Mouse (Mus musculus) frontal cortex, postnatal 14 days (tissue): Measurements from ENCODE around the gene Gm29797.

ENCODE experiments used
- DNase-seq, 2 experiments: peaks; one replicate each; pipeline ENCODE4 v3.0.0; 2022; ENCODE audit warnings: low spot score in 2 of 2

Gene Gm29797

DNA sequence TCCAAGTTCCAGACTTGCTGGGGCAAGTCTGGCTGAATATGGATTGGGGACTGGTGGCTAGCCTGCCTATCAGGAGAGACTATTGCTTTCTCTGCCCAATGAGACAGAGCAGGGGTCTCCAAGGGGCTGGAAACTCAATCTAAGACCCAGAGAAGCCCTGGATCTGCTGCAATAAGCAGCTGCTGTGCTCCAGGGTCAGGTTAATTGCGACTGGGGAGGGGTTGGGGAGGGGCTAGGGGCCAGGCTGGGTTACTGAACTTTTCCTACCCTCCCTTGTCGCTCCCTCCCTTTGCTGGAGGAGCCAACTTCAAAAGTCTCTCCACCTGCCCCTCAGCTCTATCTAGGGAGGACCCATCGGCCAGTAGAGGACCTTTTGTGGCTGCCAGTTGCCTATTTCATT, at the start of gene Gm29797:
Gm29797 (plus strand) TSS at position 301 of the 400 bp plus-strand sequence.
- DNase-seq, result no peak

- DNase-seq, result no peak
Measured at GRCm38 (mm10) chr2:181618761-181619495, 37.9 kb upstream of the Gm29797 start.

DNA sequence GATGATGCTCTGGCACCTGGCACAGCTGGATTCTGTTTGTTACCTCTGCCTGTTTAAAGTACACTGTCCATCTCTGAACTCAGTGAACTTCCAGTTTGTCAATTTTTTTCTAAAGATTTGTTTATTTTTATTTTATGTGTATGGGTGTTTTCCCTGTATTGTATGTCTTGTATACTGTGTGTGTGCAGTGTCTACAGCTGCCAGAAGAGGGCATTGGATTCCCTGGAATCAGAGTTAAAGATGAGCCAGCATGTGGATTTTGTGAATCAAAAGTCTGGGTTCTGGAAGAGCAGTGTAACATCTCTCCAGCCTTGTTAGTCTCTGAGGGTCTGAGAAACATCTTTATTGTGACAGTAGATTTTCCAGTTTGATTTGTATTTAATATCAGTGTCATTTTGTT, 33.4 kb upstream of the Gm29797 start:
- DNase-seq, result no peak

- DNase-seq, result no peak
Measured at GRCm38 (mm10) chr2:181628471-181628870, 28.4 kb upstream of the Gm29797 start.

GRCm38 (mm10) chr2:181632624-181633023, 24.2 kb upstream of the Gm29797 start:
- no peak for DNase-seq

DNA sequence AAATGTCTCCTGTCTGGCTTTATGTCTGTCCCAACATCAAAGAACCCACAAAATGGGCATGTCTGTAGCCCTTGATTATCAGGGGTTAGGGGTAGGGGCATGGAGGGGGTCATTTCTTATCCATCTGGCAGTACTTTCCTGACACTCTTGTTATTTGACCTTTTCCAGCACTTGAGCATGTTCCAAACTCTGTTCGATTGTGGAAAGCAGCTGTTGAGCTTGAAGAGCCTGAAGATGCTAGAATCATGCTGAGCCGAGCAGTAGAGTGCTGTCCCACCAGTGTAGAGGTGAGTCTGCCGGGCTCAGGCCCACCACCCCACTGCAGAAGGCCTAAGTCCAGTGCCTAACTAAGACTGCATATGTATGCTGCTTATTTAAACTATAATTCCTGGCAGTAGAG, 21.0 kb upstream of the Gm29797 start:
- DNase-seq, result no peak

DNA sequence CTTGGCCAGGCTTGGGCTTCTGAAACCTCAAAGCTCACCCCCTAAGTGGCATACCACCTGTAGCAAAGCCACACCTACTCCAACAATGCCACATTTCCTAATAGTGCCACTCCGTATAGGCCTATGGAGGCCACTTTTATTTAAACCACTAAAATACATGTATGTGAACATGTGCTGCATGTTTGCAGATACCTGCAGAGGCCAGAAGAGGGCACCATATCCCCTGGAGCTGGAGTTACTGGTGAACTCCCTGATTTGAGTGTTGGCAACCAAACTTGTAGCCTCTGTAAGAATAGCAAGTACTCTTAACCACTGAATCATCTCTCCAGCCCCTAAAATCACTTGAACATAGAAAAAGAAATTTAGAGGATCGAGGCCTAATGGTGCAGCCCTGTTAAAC, 12.5 kb upstream of the Gm29797 start:
- DNase-seq, result no peak

GRCm38 (mm10) chr2:181645666-181646065, 11.2 kb upstream of the Gm29797 start:
- DNase-seq, result no peak

DNA sequence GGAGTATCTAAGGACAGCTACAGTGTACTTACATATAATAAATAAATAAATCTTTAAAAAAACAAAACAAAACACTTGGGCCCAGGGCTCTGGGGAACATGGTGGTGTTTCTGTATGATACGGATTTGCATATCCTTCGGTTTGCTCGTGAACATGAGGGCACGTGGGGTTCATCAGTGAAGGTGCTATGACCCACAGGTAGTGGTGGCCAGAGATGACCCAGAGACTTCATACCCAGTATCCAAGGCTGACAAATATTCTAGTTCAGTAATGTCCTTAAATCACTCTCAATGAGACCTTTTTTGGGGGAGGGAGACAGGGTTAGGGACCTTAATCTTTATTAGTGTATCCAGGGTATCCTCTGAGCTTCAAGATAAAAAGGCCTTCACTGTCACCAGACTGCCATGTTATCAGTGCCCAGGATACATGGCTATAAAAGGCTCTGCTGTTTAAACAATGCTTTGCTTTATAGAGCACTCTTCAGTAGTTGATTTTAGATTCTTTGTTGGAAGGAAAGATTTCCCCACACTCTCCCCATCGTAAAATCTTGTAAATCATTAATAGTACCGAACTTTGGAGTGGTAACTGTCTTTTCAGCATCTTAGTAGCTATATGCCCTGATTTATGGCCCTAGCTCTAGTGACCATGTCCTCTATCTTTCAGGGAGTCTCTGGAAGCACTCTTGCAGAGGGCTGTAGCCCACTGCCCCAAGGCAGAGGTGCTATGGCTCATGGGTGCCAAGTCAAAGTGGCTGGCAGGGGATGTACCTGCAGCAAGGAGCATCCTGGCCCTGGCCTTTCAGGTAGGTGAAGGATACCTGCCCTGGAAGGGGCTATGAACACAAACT, 10.0 kb upstream of the Gm29797 start:
- no peak for DNase-seq

- no peak for DNase-seq
Measured at GRCm38 (mm10) chr2:181648926-181649325, 7.9 kb upstream of the Gm29797 start.

GRCm38 (mm10) chr2:181653065-181653464, 3.8 kb upstream of the Gm29797 start:
- DNase-seq, result no peak

GRCm38 (mm10) chr2:181653523-181653922, 3.3 kb upstream of the Gm29797 start:
- no peak for DNase-seq

GRCm38 (mm10) chr2:181657441-181657840, 607 bp downstream of the Gm29797 start:
- DNase-seq, result no peak

GRCm38 (mm10) chr2:181658528-181658927, 1.7 kb downstream of the Gm29797 start:
- DNase-seq, result no peak

- DNase-seq, result peak in 1 of 2 experiments; percentile 48
Measured at GRCm38 (mm10) chr2:181658930-181659555, 2.2 kb downstream of the Gm29797 start.

GRCm38 (mm10) chr2:181659609-181660055, 2.8 kb downstream of the Gm29797 start:
- DNase-seq, result peak; percentile 65 to 67

DNA sequence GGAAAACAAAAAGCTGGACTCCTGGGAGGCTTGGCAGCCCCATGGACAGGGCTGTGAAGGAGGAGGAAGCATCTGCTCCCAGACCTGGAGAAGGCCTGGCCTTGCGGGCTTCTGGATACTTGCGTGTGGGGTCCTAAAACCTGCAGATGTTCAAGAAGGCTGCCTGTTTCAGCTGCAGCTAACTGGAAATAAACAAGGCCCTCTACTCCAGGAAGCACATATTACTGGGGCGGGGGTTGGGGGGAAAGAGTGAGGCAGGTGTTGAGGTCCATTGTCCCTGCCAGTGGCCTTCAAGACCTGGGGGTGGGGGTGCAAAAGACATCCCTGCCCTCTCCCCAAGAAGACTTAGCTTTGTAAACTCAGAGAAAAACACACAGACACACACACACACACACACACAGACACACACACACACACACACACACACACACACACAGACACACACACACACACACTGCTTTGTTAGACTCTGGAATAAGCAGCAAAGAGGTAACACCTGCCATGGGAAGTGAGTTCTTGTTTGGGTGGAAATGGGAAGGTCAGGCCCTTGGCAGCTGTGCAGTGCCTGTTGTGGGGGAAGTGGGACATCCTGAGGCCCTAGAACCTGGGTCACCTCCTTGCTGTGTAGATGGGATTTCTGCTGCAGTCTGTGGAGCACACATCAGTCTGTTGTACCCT, 5.9 kb downstream of the Gm29797 start:
- no peak for DNase-seq

GRCm38 (mm10) chr2:181663298-181663630, 6.4 kb downstream of the Gm29797 start:
- DNase-seq, result no peak

DNA sequence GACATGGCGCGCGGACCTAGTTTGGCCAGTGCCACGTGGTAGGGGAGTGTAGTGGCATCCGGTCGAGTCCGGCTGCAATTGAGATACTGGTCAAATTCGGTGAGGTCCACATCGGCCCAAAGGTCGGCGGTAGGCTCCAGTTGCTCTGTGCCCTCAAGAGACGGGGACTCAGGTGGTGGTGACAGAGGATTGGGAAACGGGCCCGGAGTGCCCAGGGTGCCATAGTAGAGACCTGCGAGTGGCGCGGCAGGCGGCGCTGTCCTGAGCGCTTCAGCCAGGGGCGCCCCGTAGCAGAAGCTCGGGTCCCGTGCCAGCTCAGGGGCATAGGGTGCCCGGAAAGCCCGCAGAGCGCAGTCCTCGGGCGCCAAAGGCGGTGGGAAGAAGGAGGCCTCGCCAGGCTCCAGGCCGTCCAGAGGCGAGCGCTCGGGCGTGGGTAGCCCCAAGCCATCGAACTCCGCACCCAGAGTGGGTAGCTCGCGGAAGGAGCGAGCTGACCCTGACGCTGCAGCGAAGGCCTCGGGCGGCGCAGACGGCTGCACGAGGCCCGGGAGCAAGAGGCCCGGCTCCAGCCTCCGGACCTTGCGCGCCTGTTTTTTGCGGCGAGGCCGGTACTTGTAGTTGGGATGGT, 13.6 kb downstream of the Gm29797 start:
- no peak for DNase-seq

GRCm38 (mm10) chr2:181670913-181671311, 14.1 kb downstream of the Gm29797 start:
- no peak for DNase-seq

DNA sequence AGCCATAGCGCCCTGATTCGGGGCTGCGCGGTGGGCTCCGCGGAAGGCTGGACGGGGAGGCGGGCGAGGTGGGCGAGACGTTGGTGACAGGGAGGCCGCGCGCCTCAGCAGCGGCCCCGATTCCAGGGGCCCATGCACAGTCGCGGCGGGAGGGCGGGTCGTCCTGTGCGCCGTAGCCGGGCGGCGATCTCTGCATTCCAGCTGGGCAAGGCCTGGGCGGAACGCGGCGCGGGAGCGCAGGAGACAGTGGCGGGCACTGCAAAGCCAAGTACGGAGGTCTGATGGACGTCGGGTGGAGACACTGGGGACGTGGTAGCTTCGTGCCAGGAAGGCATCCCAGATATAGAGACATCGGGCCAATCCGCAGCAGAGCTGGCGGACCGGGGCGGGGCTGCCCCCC, 14.5 kb downstream of the Gm29797 start, which contains the start of gene Sox18:
Sox18 (minus strand) TSS at position 315 of the 400 bp plus-strand sequence.
- DNase-seq, result no peak
